Mouse (Mus musculus) layer of hippocampus, adult 8-10 months (tissue): ENCODE measurements around the gene Tpra1. TPM values are rescaled to one million over a fixed set of nuclear protein-coding genes. Genes with fewer than 3 reads are reported as not detected.
A peak's percentile ranks its signal among the peaks of the same experiment; 100 is the strongest.

Experiments
- DNase-seq, 2 experiments: peaks; one replicate each; pipeline ENCODE4 v3.0.0; 2022; ENCODE audit warnings: low spot score in 2 of 2
- total RNA-seq, 4 experiments: library from RNA; stranded (reverse); gene quantifications; 2 replicates each; pipeline ENCODE4 v1.2.4; 2022

The Tpra1 gene
- 10 to 100 TPM; 43.9 to 50.8 (median 49.6) TPM for total RNA-seq

GRCm38 (mm10) chr6:88901947-88902820 is at the start of gene Tpra1:
TSS of gene Tpra1 (plus strand) at chr6:88902251.
- DNase-seq = peak; percentile 94

- no peak for DNase-seq
These were observed 47.5 kb upstream of the Tpra1 start for GRCm38 (mm10) chr6:88854509-88854908.

- DNase-seq = no peak
These were observed 46.4 kb upstream of the Tpra1 start for GRCm38 (mm10) chr6:88855636-88856035.

GRCm38 (mm10) chr6:88857249-88857648 is 44.8 kb upstream of the Tpra1 start:
- no peak for DNase-seq

- DNase-seq = no peak
These were observed 44.2 kb upstream of the Tpra1 start for GRCm38 (mm10) chr6:88857830-88858229.

GRCm38 (mm10) chr6:88858341-88858740 is 43.7 kb upstream of the Tpra1 start:
- DNase-seq = no peak

GRCm38 (mm10) chr6:88860914-88861313 is 41.1 kb upstream of the Tpra1 start:
- no peak for DNase-seq

- no peak for DNase-seq
These were observed 36.3 kb upstream of the Tpra1 start for GRCm38 (mm10) chr6:88865704-88866103.

GRCm38 (mm10) chr6:88869459-88869858 is 32.6 kb upstream of the Tpra1 start:
- no peak for DNase-seq

GRCm38 (mm10) chr6:88870594-88870993 is 31.5 kb upstream of the Tpra1 start:
- DNase-seq = peak in 1 of 2 experiments; percentile 26

GRCm38 (mm10) chr6:88871546-88871945 is 30.5 kb upstream of the Tpra1 start:
- peak; percentile 64 to 69 for DNase-seq

GRCm38 (mm10) chr6:88872811-88873210 is 29.2 kb upstream of the Tpra1 start:
- no peak for DNase-seq

GRCm38 (mm10) chr6:88873965-88874867 is 27.8 kb upstream of the Tpra1 start:
- DNase-seq = peak in 1 of 2 experiments; percentile 33

- DNase-seq = peak; percentile 46 to 75
These were observed 27.1 kb upstream of the Tpra1 start, which contains the start of gene Podxl2 for GRCm38 (mm10) chr6:88874868-88875508. TSS of gene Podxl2 (minus strand) at chr6:88875044.

- DNase-seq = no peak
These were observed 22.6 kb upstream of the Tpra1 start for GRCm38 (mm10) chr6:88879471-88879870.

GRCm38 (mm10) chr6:88881334-88881733 is 20.7 kb upstream of the Tpra1 start:
- DNase-seq = no peak

- DNase-seq = no peak
These were observed 17.9 kb upstream of the Tpra1 start for GRCm38 (mm10) chr6:88884195-88884594.

GRCm38 (mm10) chr6:88884690-88885089 is 17.4 kb upstream of the Tpra1 start:
- DNase-seq = no peak

- no peak for DNase-seq
These were observed 16.2 kb upstream of the Tpra1 start for GRCm38 (mm10) chr6:88885644-88886416.

- DNase-seq = no peak
These were observed 15.6 kb upstream of the Tpra1 start for GRCm38 (mm10) chr6:88886417-88886967.
